Mouse (Mus musculus) lung, adult 2 months (tissue): Measurements from ENCODE around the gene Lats2.

ENCODE experiments used
- CTCF ChIP-seq: fragments of 200-500 bp; IDR thresholded peaks from 2 replicates; pipeline ENCODE4 v1.5.1; 2011; ENCODE audit warnings: mild to moderate bottlenecking, low read length, control low read depth; ENCODE audit not compliant: insufficient read depth
- POLR2A ChIP-seq: fragments of 200-500 bp; IDR thresholded peaks from 2 replicates; pipeline ENCODE4 v1.6.1; 2011; ENCODE audit warnings: low read depth, mild to moderate bottlenecking, control low read depth, low read length, borderline replicate concordance; ENCODE audit errors: extremely low read depth

- TF ChIP-seq CTCF (no peak), POLR2A (no peak)
Measured at GRCm38 (mm10) chr14:57696066-57696465, 62.1 kb downstream of the Lats2 start.
